Mouse (Mus musculus) brain, embryonic 14.5 days (tissue): Measurements from ENCODE around the gene Lmna.

Experiments
- CTCF ChIP-seq: fragments of 200-500 bp; IDR thresholded peaks from 2 replicates; pipeline ENCODE4 v1.5.1; 2012; ENCODE audit warnings: inconsistent platforms, mild to moderate bottlenecking, moderate library complexity, borderline replicate concordance; ENCODE audit not compliant: insufficient read depth, insufficient read length; ENCODE audit errors: extremely low read depth
- POLR2A ChIP-seq: fragments of 200-500 bp; IDR thresholded peaks from 2 replicates; pipeline ENCODE4 v1.6.1; 2012; ENCODE audit warnings: mild to moderate bottlenecking, inconsistent platforms, borderline replicate concordance; ENCODE audit not compliant: poor library complexity, insufficient read depth, insufficient read length, severe bottlenecking; ENCODE audit errors: extremely low read depth

DNA sequence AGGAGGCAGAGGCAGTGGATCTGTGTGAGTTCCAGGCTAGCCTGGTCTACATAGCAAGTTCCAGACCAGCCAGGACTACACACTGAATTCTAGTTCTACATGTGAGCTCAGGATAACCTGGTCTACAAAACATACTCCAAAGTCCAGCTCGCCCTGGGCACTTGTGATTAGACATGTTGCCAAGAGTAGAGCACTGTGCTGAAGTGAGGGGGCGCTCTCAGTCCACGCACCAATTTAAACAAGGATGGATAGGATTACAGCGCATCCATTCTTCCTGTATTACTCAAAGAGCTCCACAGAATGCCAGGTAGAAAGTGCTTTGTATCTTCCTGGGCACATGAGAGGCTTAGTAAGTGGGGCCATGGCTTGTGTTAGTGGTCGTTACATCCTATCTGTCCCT, 34.8 kb upstream of the Lmna start:
- TF ChIP-seq POLR2A: no peak
- peak; percentile 49; the same call in 1 of the 2 replicates for TF ChIP-seq CTCF
